Mouse (Mus musculus) midbrain, embryonic 16.5 days (tissue): Measurements from ENCODE around the gene Cubn. TPM values are rescaled to one million over a fixed set of nuclear protein-coding genes. Genes with fewer than 3 reads are reported as not detected.
A peak's percentile ranks its signal among the peaks of the same experiment; 100 is the strongest.

Source experiments
- ATAC-seq: fragments of 200-750 bp; cut with Nextera tagmentation; 2 replicates; pipeline ENCODE4 v1.8.0; 2017; ENCODE audit warnings: moderate TSS enrichment
- H3K27ac ChIP-seq: fragments of 300-500 bp; sonication (generic); 2 replicates; pipeline ENCODE4 v1.5.1; 2014; ENCODE audit warnings: mild to moderate bottlenecking, low read length, mixed read lengths
- H3K27me3 ChIP-seq: fragments of 300-500 bp; sonication (generic); 2 replicates; pipeline ENCODE4 v1.6.1; 2014; ENCODE audit warnings: low read depth, low read length, mixed read lengths; ENCODE audit not compliant: control insufficient read depth, insufficient read depth
- H3K36me3 ChIP-seq: fragments of 300-500 bp; sonication (generic); 2 replicates; pipeline ENCODE4 v1.6.1; 2014; ENCODE audit warnings: mild to moderate bottlenecking, low read length, moderate library complexity, mixed read lengths; ENCODE audit not compliant: control insufficient read depth, insufficient read depth
- H3K4me1 ChIP-seq: fragments of 300-500 bp; sonication (generic); 2 replicates; pipeline ENCODE4 v1.6.1; 2014; ENCODE audit warnings: mild to moderate bottlenecking, low read length, mixed read lengths; ENCODE audit not compliant: control insufficient read depth, insufficient read depth
- H3K4me2 ChIP-seq: fragments of 300-500 bp; sonication (generic); 2 replicates; pipeline ENCODE4 v1.6.1; 2014; ENCODE audit warnings: mild to moderate bottlenecking, low read length, mixed read lengths
- H3K4me3 ChIP-seq: fragments of 300-500 bp; sonication (generic); 2 replicates; pipeline ENCODE4 v1.5.1; 2014; ENCODE audit warnings: low read depth, mild to moderate bottlenecking, low read length, moderate library complexity, mixed read lengths
- H3K9ac ChIP-seq: fragments of 300-500 bp; sonication (generic); 2 replicates; pipeline ENCODE4 v1.6.1; 2014; ENCODE audit warnings: low read depth, low read length, mixed read lengths
- H3K9me3 ChIP-seq: fragments of 300-500 bp; sonication (generic); replicated peaks from 2 replicates; pipeline ENCODE4 v1.6.1; 2014; ENCODE audit warnings: mild to moderate bottlenecking, low read length, mixed read lengths; ENCODE audit not compliant: control insufficient read depth, poor library complexity, severe bottlenecking
- WGBS: fragments of 180-500 bp; shearing (Covaris S2); extraction: QIAGEN DNeasy Blood & Tissue Kit; methylation state at CpG from one replicate; pipeline ENCODE4 v1.1.7; 2014; 5-methylcytosine and 5-hydroxymethylcytosine counted together
- polyA plus RNA-seq: library from polyadenylated mRNA; unstranded; fragments of >200 nt; fragmentation: Nextera tagmentation; extraction: Ambion mirVana; gene quantifications from 2 replicates; pipeline ENCODE4 v1.2.1, GENCODE M21; 2015

Gene Cubn
- polyA plus RNA-seq, 1 experiment from 2014 or later, result 0.63 TPM

GRCm38 (mm10) chr2:13299031-13299430 is 192.6 kb downstream of the Cubn start:
- ATAC-seq, result peak; percentile 95
- WGBS, result 28% methylated on average over 3 of the region's 3 CpGs
- no peak overlapping the region for H3K27ac ChIP-seq
- H3K36me3 ChIP-seq, result no peaks in the 10 kb centered on the region
- H3K27me3 ChIP-seq, result no peaks in the 10 kb centered on the region
- H3K9ac ChIP-seq, result no peak overlapping the region
- H3K4me2 ChIP-seq, result no peak overlapping the region
- H3K4me3 ChIP-seq, result no peak overlapping the region
- H3K9me3 ChIP-seq, result no peaks in the 10 kb centered on the region
- peaks cover 2% of the 10 kb centered on the region; the same call in 1 of the 2 replicates for H3K4me1 ChIP-seq

DNA sequence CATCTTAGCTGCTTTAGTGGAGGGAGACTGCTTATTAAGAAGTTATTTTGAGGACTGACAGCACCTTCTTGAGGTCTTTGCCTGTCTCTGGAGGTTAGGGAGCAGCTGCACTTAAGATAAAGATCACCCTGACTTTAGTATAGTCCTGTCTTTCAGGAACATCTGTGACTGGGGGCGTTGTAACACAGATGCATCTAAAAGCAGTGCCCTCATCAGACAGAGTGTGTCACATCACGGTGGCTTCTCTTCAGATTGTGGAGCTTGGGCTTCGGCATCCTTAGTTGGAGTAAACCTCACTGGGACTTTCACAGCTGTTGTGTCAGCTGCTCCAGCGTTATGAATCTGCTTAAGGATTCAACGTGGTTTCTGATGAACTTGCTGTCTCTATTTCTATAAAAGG is 193.9 kb downstream of the Cubn start:
- Histone ChIP-seq H3K9ac (0 out of 2 replicates have a peak overlapping the region, but pooled peaks have one; percentile 14), H3K4me2 (no peak overlapping the region), H3K27me3 (no peaks in the 10 kb centered on the region), H3K4me3 (no peak overlapping the region), H3K36me3 (no peaks in the 10 kb centered on the region), H3K27ac (no peak overlapping the region), H3K9me3 (no peaks in the 10 kb centered on the region), H3K4me1 (peaks cover 2% of the 10 kb centered on the region; the same call in 1 of the 2 replicates)
- no peak for ATAC-seq
- WGBS, result 43% methylated on average over 5 of the region's 5 CpGs

GRCm38 (mm10) chr2:13290661-13291060 is 201.0 kb downstream of the Cubn start:
- Histone ChIP-seq H3K4me3 (no peak overlapping the region), H3K9me3 (no peaks in the 10 kb centered on the region), H3K36me3 (no peaks in the 10 kb centered on the region), H3K27me3 (no peaks in the 10 kb centered on the region), H3K9ac (no peak overlapping the region), H3K27ac (no peak overlapping the region), H3K4me1 (no peaks in the 10 kb centered on the region), H3K4me2 (no peak overlapping the region)
- WGBS, result 0% methylated on average over 1 of the region's 1 CpGs
- peak; percentile 45; the same call in 1 of the 2 replicates for ATAC-seq

- Histone ChIP-seq H3K27ac (no peak overlapping the region), H3K27me3 (no peaks in the 10 kb centered on the region), H3K4me1 (no peaks in the 10 kb centered on the region), H3K9ac (no peak overlapping the region), H3K4me3 (no peak overlapping the region), H3K36me3 (no peaks in the 10 kb centered on the region), H3K4me2 (no peak overlapping the region), H3K9me3 (no peaks in the 10 kb centered on the region)
- ATAC-seq, result no peak
- 78% methylated on average over 3 of the region's 3 CpGs for WGBS
Observed at GRCm38 (mm10) chr2:13290070-13290469, 201.5 kb downstream of the Cubn start.

DNA sequence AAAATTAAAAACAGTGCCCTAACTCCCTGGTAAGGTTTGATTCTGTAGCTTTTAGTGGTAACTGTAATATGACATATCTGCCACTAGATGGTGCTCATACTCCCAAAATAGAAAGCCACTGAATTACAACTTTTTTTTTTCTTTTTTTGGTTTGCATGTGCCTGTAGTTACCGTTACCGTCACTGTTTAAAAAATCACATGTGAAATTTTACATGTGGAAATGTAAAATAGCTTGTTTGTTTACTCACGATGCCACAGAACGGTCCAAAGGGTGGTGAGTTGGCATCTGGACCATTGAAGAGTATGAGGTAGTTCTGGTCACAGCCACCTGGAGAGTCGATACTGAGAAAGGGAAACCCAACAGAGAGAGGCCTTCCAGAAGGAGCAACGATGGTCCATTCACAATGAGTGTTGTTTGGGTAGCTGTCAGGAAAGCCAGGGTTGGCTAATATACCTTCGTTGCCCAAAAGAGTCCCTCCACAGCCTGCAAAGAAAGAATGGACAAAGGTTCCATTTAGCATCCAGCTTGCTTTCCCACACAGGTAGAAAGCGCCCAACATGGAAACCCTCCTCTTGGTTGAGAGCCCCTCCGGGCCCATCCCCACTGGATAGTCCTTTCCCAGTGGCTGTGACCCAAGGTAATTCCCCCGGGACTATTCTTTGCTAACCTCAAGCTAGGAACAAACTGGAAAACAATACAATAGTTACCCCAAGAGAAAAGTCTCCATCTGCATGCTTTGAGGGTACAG is 213.3 kb downstream of the Cubn start:
- peak; percentile 57 for ATAC-seq
- no peak overlapping the region for H3K9ac ChIP-seq
- H3K9me3 ChIP-seq, result no peaks in the 10 kb centered on the region
- no peak overlapping the region for H3K27ac ChIP-seq
- H3K4me3 ChIP-seq, result no peak overlapping the region
- 54% methylated on average over 10 of the region's 10 CpGs for WGBS
- no peaks in the 10 kb centered on the region for H3K36me3 ChIP-seq
- no peak overlapping the region for H3K4me2 ChIP-seq
- no peaks in the 10 kb centered on the region for H3K27me3 ChIP-seq
- H3K4me1 ChIP-seq, result no peaks in the 10 kb centered on the region

GRCm38 (mm10) chr2:13275874-13276273 is 215.7 kb downstream of the Cubn start:
- ATAC-seq, result no peak
- no peaks in the 10 kb centered on the region for H3K36me3 ChIP-seq
- H3K4me1 ChIP-seq, result peaks cover 5% of the 10 kb centered on the region
- WGBS, result 60% methylated on average over 7 of the region's 7 CpGs
- H3K27me3 ChIP-seq, result no peaks in the 10 kb centered on the region
- H3K9me3 ChIP-seq, result no peaks in the 10 kb centered on the region
- H3K9ac ChIP-seq, result no peak overlapping the region
- no peak overlapping the region for H3K4me2 ChIP-seq
- no peak overlapping the region for H3K27ac ChIP-seq
- no peak overlapping the region for H3K4me3 ChIP-seq

DNA sequence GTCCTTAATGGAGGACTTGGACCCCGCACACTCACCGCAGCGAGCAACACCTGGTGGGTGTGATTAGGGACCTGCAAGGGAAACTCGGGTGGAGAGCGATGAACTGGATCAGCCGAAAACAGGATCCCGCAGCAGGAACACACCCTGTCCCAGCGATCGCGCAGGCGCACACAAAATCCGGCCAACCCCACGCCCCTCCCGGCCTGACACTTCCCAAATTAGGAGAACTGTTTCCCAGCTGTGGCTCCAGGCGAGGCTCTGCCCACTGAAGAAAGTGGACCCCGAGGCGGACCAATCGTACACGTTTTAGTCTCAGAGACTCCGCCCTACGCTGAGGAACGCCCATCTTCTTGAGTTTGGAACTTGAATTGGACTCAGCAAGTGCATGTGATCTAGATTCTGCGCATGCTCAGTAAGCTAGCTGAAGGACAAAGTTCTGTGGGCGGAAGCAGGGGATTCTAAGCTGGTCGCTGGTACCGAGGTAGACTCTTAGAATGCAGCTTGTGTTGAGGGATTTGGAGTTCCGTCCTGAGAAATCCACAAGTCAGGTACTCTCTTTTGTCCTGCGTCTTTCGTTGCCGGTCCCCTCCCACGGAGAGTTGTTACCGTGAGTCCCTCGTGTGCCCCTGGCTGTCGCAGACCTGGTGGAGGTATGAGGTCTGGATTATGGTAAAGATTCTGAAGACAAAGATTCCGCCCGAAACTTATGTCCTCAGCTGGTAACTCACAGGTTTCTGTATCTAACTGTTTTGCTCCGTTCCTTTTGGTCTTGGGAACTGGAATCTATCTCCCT is 220.3 kb downstream of the Cubn start, which contains the start of gene Rsu1:
Gene Rsu1, minus strand, starts transcription at position 251 of the 793 bp plus-strand sequence.
- peak within 1 kb of the TSS; percentile 69 for H3K9ac ChIP-seq
- peak within 1 kb of the TSS; percentile 51 for H3K4me3 ChIP-seq
- 0 out of 2 replicates have a peak within 1 kb of the TSS, but pooled peaks have one; percentile 5 for H3K27ac ChIP-seq
- no peaks in the 10 kb centered on the region for H3K27me3 ChIP-seq
- H3K4me1 ChIP-seq, result peaks cover 15% of the 10 kb centered on the region
- under 1% methylated on average over 37 of the region's 37 CpGs for WGBS
- H3K4me2 ChIP-seq, result peak within 1 kb of the TSS; percentile 85
- no peaks in the 10 kb centered on the region for H3K9me3 ChIP-seq
- no peaks in the 10 kb centered on the region for H3K36me3 ChIP-seq
- peak; percentile 99 for ATAC-seq

DNA sequence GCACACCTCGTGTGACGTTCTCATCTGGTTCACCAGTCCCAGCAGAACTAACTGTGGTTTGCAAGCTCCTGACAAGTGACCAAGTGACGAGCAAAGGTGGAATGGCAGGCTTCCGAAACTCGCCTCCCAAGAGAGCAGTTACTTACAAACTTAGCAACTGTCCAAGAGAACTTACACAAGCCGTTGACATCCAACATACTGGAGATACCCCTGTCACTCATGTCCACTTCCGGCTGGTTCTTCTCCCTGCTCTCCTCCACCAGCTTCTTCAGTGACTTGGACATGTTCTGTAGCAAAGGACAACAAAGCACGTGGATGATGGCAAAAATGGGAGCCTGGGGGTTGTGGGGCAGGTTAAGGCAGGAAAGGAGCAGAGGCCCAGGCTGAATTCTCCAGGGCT is 220.9 kb downstream of the Cubn start:
- 61% methylated on average over 8 of the region's 8 CpGs for WGBS
- H3K4me1 ChIP-seq, result peaks cover 15% of the 10 kb centered on the region
- peak overlapping the region; percentile 51 for H3K4me3 ChIP-seq
- no peaks in the 10 kb centered on the region for H3K9me3 ChIP-seq
- ATAC-seq, result no peak
- 0 out of 2 replicates have a peak overlapping the region, but pooled peaks have one; percentile 5 for H3K27ac ChIP-seq
- H3K4me2 ChIP-seq, result peak overlapping the region; percentile 85
- no peaks in the 10 kb centered on the region for H3K36me3 ChIP-seq
- H3K9ac ChIP-seq, result peak overlapping the region; percentile 69
- no peaks in the 10 kb centered on the region for H3K27me3 ChIP-seq
